Mouse (Mus musculus) regulatory T cell (primary cell): Measurements from ENCODE around the gene Cul5.

Experiments
- in situ Hi-C: fragments of 300-600 bp; cut with MboI, MseI; formaldehyde crosslinking; loops from one replicate; pipeline ENCODE4 v1.15.1; 2025; ENCODE audit warnings: high pct_unique_total_duplicates

Gene Cul5

GRCm38 (mm10) chr9:53669680-53670219 is at the start of gene Cul5:
Gene Cul5, minus strand, starts transcription at chr9:53670014.
- in situ Hi-C loops, result loop anchor here (5.0 to 25.0 kb wide), 2 partner anchors 72 to 407 kb away; no protein-coding TSS in a partner anchor

GRCm38 (mm10) chr9:53705992-53706696 is 36.3 kb upstream of the Cul5 start, which contains the start of gene Rab39:
Gene Rab39, minus strand, starts transcription at chr9:53706232.
- in situ Hi-C loops, result loop anchor here (5.0 kb wide), 1 partner anchor 51 kb away; no protein-coding TSS in a partner anchor

DNA sequence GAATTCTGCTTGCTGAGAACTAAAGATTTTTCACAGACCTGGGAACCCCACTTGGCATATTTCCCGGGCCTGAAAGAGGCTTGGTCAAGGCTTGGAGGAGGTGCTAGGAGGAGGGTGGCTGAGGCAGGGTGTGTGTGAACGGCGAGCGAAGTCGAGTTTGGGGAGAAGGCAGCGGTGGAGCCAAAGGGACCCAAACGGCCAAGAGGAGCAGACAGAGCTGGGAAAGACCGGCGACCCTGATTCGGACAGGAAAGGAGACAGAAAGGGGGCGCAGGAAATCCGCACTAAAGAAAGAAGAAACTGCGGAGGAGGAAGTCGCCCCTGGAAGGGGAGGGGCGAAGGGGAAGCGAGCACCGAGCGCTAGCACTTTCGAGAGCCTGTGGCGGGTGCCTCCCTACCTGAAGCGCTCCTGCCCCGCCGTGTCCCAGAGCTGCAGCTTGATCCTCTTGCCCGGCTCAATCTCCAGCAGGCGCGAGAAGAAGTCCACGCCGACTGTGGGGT is 35.7 kb upstream of the Cul5 start:
- in situ Hi-C loops, result loop anchor here (5.0 kb wide), 1 partner anchor 52 kb away; no protein-coding TSS in a partner anchor

- in situ Hi-C loops, result no loop called here
Measured at GRCm38 (mm10) chr9:53702991-53703390, 33.2 kb upstream of the Cul5 start.

- in situ Hi-C loops, result no loop called here
Measured at GRCm38 (mm10) chr9:53700496-53700895, 30.7 kb upstream of the Cul5 start.

DNA sequence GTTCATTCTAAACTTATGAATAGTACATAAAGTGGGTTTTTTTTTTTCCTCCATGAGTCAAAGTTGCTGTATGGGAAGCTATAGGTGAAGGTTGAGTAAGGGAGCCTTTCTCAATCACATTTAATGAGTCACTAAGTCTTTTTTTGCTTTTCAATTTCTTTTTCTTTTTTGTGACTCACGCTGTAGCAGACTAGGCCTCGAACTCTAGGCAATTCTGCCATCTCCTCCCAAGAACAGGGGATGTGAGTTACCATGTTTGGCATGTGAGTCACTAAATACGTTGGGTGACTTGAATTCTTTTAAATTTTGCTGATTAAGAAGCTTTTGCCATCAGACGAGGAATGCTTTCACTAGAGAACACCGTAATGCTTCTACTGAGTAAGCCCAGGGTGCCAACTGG is 26.0 kb upstream of the Cul5 start:
- in situ Hi-C loops, result no loop called here

- in situ Hi-C loops, result no loop called here
Measured at GRCm38 (mm10) chr9:53693718-53694117, 23.9 kb upstream of the Cul5 start.

DNA sequence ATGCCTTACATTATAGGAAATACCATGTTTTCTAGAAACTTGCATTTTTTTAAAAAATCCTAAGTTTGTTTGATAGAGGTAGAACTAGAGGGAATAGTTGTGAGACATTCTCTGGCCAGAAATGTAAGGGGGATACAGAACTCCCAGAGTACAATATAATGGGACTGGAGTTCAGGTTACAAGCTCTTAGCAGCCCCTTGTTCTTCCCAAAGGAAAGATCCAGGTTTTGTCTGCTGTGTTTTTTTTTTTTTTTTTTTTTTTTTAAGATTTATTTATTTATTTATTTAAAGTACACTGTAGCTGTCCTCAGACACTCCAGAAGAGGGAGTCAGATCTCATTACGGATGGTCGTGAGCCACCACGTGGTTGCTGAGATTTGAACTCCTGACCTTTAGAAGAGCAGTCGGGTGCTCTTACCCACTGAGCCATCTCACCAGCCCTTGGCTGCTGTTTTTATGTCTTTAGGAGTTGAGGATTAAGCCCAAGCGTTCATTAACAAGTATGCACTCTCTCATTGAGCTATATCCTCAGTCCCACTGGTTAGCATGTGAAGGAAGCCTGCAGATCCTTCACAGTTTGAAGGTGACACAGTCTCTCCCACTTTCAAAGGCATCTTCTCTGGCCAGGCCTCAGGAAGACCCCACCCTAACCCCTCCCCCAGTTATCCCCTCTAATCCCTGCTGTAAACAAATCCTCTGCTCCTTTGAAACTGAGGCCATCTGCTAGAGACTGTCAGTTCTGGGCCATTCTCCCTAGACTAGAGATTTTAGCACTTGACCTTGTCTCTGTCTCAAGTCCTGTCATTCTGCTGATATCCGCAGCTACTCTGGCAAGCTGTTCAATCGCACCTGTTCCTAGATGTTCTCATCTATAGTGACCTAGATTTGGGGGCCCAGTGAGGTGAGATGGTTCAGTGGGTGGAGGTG is 22.2 kb upstream of the Cul5 start:
- in situ Hi-C loops, result no loop called here

DNA sequence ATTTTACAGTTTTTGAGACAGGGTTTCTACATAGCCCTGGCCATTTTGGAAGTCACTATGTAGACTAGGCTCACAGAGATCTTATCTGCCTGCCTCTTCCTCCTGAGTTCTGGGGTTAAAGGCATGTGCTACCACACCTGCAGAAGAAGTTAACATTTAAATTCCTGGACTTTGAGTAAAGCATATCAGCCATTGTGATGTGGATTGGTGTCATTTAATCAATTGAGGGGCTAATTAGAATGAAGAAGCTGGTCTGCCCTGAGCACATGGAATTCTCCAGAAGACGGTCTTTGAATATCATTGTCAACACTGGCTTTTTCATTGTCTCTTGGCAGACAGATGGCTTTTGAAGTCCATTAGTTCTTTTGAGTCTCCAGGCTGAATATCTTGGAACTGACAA is 11.0 kb upstream of the Cul5 start:
- in situ Hi-C loops, result no loop called here

DNA sequence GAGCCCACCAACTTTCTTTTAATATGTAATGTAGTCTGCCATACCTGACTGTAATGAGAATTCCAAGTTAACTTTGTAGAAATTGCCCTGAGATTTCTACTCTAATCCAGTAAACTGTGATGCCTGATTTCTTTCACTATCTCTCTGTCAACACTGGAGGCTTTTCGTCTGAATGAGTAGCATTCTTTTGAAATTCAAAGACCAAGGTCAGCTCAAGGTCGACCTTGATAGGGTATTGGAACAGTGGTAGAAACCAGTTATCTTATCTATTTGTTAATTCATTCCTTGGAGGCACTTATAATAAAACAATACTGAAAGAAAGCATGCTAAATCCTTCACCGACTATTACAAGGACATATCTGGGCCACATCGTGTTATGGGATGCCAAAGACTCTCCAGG is 7.1 kb upstream of the Cul5 start:
- in situ Hi-C loops, result no loop called here

GRCm38 (mm10) chr9:53673571-53673970 is 3.8 kb upstream of the Cul5 start:
- in situ Hi-C loops, result loop anchor here (25.0 kb wide), 1 partner anchor 411 kb away; no protein-coding TSS in a partner anchor

- in situ Hi-C loops, result loop anchor here (5.0 to 25.0 kb wide), 2 partner anchors 70 to 405 kb away; no protein-coding TSS in a partner anchor
Measured at GRCm38 (mm10) chr9:53667020-53667669, 2.7 kb downstream of the Cul5 start.

DNA sequence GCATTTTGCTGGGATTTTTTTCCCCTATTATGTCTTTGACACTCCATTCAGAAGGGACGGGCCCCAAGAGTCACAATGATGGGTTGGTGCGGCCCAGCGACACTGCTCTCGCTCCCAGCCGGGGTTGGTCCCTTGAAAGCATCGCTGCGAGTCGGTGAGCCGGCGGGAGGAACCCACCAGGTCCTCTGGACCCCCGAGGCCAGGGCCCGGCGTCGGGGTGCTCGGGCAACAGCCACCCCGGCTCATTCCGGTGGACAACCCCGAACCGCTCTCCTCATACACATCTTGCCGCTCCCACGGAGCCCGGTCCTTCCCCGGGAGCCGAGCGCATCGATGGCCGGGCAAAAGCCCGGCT is 3.2 kb downstream of the Cul5 start:
- in situ Hi-C loops, result loop anchor here (5.0 to 25.0 kb wide), 2 partner anchors 69 to 404 kb away; no protein-coding TSS in a partner anchor

DNA sequence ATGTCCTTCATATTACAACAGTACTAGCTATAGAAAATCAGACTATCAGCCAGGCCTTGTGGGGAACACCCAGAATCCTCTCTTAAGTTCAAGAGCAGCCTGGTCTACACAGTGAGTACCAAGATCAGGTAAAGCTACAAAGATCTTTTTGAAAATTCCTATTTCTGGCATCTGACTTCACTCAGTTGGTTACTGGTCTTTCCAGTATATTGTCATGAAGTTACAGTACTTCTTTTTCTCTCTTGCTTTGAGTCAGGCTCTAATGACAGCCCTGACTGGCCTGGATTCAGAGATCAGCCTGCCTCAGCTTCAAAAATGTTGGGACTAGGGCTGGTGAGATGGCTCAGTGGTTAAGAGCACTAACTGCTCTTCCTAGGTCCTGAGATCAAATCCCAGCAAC is 4.4 kb downstream of the Cul5 start:
- in situ Hi-C loops, result loop anchor here (5.0 to 25.0 kb wide), 2 partner anchors 68 to 403 kb away; no protein-coding TSS in a partner anchor

GRCm38 (mm10) chr9:53664819-53665218 is 5.0 kb downstream of the Cul5 start:
- in situ Hi-C loops, result loop anchor here (5.0 to 25.0 kb wide), 2 partner anchors 68 to 403 kb away; no protein-coding TSS in a partner anchor

- in situ Hi-C loops, result no loop called here
Measured at GRCm38 (mm10) chr9:53634796-53635195, 35.0 kb downstream of the Cul5 start.

GRCm38 (mm10) chr9:53615246-53615645 is 54.6 kb downstream of the Cul5 start:
- in situ Hi-C loops, result no loop called here

DNA sequence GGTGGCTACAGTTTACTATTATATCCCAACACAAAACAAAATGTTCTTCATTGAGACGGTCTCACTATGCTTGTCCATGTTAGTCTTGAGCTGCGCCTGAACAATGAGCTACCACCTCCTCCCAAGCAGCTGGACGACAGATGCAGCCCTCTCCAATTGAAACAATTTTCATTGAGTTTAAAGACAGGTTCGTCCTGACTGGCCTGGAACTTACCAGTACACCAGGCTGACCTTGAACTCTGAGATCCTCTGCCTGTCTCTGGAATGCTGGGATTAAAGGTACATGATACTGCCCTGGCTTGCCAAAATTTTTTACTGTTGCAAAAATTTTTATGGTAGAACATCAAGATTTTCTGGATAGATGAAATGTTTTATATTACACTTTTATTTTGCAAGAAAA is 55.5 kb downstream of the Cul5 start:
- in situ Hi-C loops, result no loop called here

DNA sequence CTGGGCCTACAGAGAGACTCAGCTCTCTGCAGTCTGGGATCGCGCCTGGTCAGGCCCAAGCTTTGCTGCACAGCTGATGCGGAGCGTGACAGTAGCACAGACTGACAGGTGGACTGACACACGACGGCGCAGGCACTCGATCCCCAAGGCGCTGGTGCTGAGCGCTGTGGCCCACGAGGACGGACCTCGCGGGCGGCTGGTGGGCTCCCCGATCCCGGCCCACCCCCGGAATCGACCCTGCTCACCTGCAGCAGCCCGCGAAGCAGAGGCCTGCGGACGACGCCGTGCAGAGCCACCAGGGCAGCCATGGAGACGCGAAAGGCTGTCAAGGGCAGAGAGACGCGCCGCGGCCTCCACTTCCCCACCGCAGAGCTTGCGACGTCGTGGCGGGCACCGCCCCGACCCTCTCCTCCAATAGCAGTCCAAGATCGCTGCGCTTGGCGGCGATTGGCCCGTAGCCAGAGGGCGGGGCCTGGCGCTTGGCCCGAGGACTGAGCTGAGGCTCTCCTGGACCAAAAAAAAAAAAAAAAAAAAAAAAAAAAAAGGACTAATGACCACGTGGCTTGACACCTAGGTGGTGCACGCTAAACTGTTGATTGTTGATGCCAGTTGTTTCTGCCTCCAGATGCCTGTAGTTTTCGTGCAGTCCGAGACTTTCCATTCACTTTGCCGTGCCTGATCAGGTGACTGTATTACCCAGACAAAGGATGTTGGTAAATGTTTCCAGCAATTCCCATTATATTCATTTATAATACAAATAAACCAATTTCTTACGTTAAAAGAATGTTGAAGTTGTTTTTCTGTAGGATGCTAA is 59.6 kb downstream of the Cul5 start, which contains the start of gene Acat1:
TSS of gene Acat1 (minus strand) at position 415 of the 814 bp plus-strand sequence.
- in situ Hi-C loops, result no loop called here

DNA sequence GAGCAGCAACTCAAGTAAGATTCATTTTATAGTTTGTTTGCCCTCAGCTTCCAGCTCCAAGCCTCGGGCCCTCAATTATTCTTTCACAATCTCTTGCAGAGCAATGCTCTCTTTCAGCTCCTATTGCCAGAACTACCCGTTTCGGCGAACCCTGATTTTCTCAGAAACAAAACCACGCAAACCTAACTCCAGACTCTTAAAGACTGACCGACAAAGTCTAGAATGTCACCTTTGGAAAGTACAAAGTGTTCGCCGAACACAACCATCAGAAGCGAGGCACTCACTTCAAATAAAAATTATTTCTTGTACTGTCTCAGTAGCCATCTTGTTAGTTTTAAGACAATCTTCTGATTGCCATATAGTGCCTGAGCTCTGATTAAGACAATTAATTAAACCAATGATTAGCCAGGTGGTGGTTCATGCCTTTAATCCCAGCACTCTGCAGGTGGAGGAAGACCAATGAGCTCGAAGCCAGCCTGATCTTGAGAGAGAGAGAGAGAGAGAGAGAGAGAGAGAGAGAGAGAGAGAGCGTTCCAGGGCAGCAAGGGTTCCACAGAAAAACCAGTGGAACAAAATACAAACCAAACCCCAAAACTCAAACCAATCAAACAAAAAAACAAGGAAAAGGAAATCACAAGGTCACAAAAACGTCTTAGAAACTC is 60.4 kb downstream of the Cul5 start:
- in situ Hi-C loops, result no loop called here
